Mouse (Mus musculus) testis, postnatal 10 days (tissue): ENCODE measurements at regions not wholly inside any gene's neighbourhood (a gene's known extent, or its start where the extent isn't known, plus 50 kb on each side); places are given as distances from the start of the nearest gene placed in this dataset.

Experiments used
- DNase-seq: peaks from one replicate; pipeline ENCODE4 v3.0.0; 2021; ENCODE audit warnings: low spot score

GRCm38 (mm10) chr1:13834860-13835840 lies 2258.0 kb downstream of the 4930444P10Rik start:
- DNase-seq, result no peak

GRCm38 (mm10) chr1:13807786-13808185 lies 2285.3 kb downstream of the 4930444P10Rik start:
- DNase-seq, result no peak

- DNase-seq, result no peak
These were observed 2292.7 kb downstream of the 4930444P10Rik start for GRCm38 (mm10) chr1:13800460-13800859.

- no peak for DNase-seq
These were observed 2294.3 kb downstream of the 4930444P10Rik start for GRCm38 (mm10) chr1:13798848-13799247.

- DNase-seq, result no peak
These were observed 2297.9 kb downstream of the 4930444P10Rik start for GRCm38 (mm10) chr1:13795196-13795595.

GRCm38 (mm10) chr1:13789318-13790085 lies 2303.6 kb downstream of the 4930444P10Rik start:
- DNase-seq, result peak; percentile 88

GRCm38 (mm10) chr1:13787016-13787415 lies 2306.1 kb downstream of the 4930444P10Rik start:
- no peak for DNase-seq

- DNase-seq, result no peak
These were observed 2308.7 kb downstream of the 4930444P10Rik start for GRCm38 (mm10) chr1:13784396-13784795.

- no peak for DNase-seq
These were observed 2310.5 kb downstream of the 4930444P10Rik start for GRCm38 (mm10) chr1:13782633-13783032.

GRCm38 (mm10) chr1:13772106-13772505 lies 2321.0 kb downstream of the 4930444P10Rik start:
- no peak for DNase-seq

GRCm38 (mm10) chr1:13771014-13771463 lies 2322.1 kb downstream of the 4930444P10Rik start:
- no peak for DNase-seq

- no peak for DNase-seq
These were observed 2338.6 kb downstream of the A830018L16Rik start for GRCm38 (mm10) chr1:13752479-13752878.

GRCm38 (mm10) chr1:13751381-13751780 lies 2337.5 kb downstream of the A830018L16Rik start:
- DNase-seq, result no peak
